Mouse (Mus musculus) brain, embryonic 14.5 days (tissue): Measurements from ENCODE around the gene Cntln.

ENCODE experiments used
- CTCF ChIP-seq: fragments of 200-500 bp; IDR thresholded peaks from 2 replicates; pipeline ENCODE4 v1.5.1; 2012; ENCODE audit warnings: inconsistent platforms, mild to moderate bottlenecking, moderate library complexity, borderline replicate concordance; ENCODE audit not compliant: insufficient read depth, insufficient read length; ENCODE audit errors: extremely low read depth
- POLR2A ChIP-seq: fragments of 200-500 bp; IDR thresholded peaks from 2 replicates; pipeline ENCODE4 v1.6.1; 2012; ENCODE audit warnings: mild to moderate bottlenecking, inconsistent platforms, borderline replicate concordance; ENCODE audit not compliant: poor library complexity, insufficient read depth, insufficient read length, severe bottlenecking; ENCODE audit errors: extremely low read depth

- TF ChIP-seq POLR2A (peak; percentile 91), CTCF (no peak)
Measured at GRCm38 (mm10) chr4:84884111-84884538, at the start of gene Cntln.
